Mouse (Mus musculus) thymus, postnatal 25 days (tissue): ENCODE results near the gene Aimp2.

Experiments
- DNase-seq: peaks from one replicate; pipeline ENCODE4 v3.0.0; 2022

The Aimp2 gene

GRCm38 (mm10) chr5:143909417-143910400 lies at the start of gene Aimp2, which contains the start of gene Pms2:
Gene Aimp2, minus strand, starts transcription at chr5:143909847.
Gene Pms2, plus strand, starts transcription at chr5:143909964.
- DNase-seq, result peak; percentile 93

- DNase-seq, result no peak
These were observed 47.5 kb upstream of the Aimp2 start for GRCm38 (mm10) chr5:143957101-143957500.

DNA sequence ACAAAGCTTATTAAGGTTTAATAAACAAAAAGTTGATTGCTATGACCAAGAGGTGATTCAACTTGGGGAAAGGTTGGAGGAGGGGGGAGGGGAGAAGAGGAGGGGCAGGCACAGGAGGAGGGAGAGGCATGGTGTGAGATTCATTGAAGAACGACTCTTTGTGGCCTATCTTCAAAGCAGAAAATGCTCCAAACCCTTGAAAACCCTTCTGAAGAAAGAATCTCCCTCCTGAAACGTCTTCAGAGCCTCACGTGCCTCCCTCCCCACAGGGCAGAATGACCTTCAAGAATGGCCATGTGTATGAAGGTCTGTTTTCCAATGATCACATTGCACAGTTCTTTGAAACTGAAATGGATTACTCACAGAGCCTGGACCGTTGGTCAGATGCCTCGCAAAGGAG lies 40.4 kb upstream of the Aimp2 start:
- DNase-seq, result no peak

GRCm38 (mm10) chr5:143948361-143948760 lies 38.7 kb upstream of the Aimp2 start:
- no peak for DNase-seq

GRCm38 (mm10) chr5:143943231-143944125 lies 33.8 kb upstream of the Aimp2 start:
- no peak for DNase-seq

DNA sequence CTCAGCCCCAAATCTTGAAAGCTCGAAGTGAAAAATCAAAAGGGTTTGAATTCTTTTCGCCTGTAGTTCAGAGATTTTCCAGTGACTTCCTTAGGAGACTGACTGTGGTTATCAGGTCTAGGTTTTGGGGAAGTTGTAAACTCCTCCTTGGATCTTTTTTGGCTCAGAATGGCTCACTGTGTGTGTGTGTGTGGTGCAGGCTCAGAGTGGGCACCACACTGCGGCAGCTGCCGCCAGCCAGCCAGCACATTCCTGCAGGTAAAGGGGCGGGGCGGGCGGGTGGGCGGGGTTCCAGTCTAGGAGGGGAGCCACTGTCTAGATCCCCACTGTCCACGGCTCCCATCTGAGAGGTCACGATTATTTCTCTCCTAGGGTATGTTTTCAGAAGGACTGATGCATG lies 31.9 kb upstream of the Aimp2 start:
- DNase-seq, result no peak

DNA sequence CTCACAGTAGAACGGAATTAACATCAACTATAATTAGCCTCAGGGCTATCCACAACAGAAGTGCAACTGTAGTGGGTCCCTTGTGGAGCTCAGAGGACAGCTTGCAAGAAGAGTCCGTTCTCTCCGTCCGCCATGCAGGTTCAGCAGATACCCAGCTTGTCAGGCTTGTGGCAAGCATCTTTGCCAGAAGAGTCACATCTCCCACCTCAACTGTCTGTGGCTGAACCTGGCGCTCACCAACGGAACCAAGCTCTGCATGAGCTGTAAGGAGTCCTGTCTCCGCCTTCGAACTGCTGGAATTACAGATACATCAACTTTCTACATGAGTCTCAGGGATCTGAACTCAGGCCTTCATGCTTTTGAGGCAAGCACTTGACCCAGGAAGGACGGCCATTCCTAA lies 26.5 kb upstream of the Aimp2 start:
- no peak for DNase-seq

DNA sequence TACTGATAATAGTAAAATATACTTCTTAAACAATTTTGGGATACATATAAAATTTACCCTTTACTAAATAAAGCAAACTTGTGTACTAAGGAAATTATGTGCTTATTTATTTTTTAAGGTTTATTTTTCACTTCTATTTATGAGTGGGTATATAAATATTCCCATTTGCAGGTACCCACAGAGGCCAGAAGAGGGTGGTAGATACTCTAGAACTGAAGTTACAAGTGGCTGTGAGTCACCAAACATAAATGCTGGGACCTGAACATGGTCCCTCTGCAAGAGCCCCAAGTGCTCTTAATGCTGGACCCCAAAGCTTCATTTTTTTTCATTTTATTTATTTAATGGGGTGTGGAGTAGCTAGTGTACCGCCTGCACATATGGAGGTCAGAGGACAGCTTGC lies 24.2 kb upstream of the Aimp2 start:
- no peak for DNase-seq

- DNase-seq, result no peak
These were observed 23.8 kb upstream of the Aimp2 start for GRCm38 (mm10) chr5:143933414-143933813.

GRCm38 (mm10) chr5:143932831-143933230 lies 23.2 kb upstream of the Aimp2 start, which contains the start of gene Rsph10b:
Gene Rsph10b, plus strand, starts transcription at chr5:143933035.
- DNase-seq, result no peak

GRCm38 (mm10) chr5:143931863-143932580 lies 22.4 kb upstream of the Aimp2 start:
- no peak for DNase-seq

DNA sequence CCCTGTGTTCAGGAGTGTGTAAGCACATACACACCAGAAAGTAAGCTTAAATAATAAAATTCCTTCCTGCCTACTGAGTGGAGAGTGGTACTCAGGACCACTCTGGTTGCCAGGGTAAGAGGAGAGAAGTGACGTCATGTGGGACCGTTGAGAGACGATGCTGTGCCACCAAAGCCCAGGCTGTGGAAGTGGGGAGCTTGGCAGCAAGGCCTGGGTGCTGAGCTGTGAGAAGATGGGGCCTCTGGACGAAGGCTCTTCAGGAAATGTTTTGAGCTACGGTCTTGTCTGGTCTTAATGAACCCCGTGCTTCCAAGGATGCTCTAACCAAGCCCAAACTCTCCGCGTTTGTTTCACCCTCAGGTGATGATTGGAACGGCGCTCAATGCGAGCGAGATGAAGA lies 21.0 kb upstream of the Aimp2 start:
- no peak for DNase-seq

DNA sequence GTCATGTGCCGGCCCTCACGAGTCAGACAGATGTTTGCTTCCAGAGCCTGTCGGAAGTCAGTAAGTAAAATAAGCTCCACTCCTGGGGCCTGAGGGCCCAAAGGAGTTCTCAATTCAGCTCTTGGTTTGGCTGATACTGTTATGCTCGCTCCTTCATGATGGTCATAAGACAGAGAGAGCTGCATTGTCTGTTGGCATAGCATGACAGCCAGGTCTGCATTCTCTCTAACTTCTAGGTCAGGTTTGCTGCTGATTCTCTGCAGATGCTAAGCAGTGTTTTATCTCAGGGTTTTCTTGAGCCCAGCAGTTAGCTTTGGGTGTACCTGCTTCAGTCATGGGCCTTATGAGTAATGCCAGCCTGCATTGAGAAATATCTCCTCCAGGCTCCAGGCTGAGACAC lies 19.6 kb upstream of the Aimp2 start:
- no peak for DNase-seq

GRCm38 (mm10) chr5:143927875-143928274 lies 18.2 kb upstream of the Aimp2 start, which contains the start of gene Gm42421:
Gene Gm42421, plus strand, starts transcription at chr5:143928175.
- DNase-seq, result no peak

DNA sequence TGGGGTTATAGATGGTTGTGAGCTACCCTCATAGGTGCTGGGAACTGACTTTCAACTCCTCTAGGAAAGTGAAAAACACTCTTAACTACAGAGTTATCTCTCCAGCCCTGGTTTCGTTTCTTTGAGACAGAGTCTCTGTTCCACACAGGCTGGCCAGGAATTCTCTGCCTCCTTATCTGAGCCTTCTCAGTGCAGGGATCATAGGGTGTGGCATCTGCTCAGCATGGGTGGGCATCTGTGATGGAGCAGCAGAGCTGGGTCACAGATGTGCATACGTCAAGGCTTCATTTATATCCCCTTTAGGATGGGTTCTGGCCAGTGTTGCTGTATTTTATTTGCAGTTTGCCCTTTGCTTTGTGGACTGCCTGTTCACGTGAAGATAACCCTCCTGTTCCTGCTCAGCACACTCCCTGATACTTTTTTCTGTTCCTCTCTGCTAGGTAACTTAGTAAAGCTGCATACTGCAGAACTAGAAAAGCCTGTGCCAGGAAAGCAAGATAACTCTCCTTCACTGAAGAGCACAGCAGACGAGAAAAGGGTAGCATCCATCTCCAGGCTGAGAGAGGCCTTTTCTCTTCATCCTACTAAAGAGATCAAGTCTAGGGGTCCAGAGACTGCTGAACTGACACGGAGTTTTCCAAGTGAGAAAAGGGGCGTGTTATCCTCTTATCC lies 15.3 kb upstream of the Aimp2 start:
- DNase-seq, result no peak

DNA sequence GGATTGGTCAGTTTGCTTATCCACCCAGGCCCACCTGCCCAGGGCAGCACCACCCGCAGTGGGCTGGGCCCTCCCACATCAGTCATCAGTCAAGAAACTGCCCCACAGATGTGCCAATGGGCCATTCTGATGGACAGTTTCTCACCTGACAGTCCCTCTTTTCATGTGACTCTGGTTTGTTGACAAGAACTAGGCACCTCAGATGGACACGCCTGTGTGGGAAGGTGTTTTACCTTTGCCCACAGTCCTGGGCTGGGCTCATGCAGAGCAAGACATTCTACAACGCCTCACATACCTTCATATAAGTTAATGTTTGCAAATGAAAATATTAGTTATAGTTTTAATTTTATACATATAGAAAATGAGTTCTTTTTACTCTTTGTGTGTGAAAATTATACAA lies 8.5 kb upstream of the Aimp2 start:
- no peak for DNase-seq

GRCm38 (mm10) chr5:143917418-143917817 lies 7.8 kb upstream of the Aimp2 start:
- peak; percentile 72 for DNase-seq

GRCm38 (mm10) chr5:143916221-143916620 lies 6.6 kb upstream of the Aimp2 start:
- DNase-seq, result no peak

GRCm38 (mm10) chr5:143908926-143909325 lies 721 bp downstream of the Aimp2 start:
- DNase-seq, result no peak

- DNase-seq, result no peak
These were observed 3.2 kb downstream of the Aimp2 start for GRCm38 (mm10) chr5:143906429-143906828.

- no peak for DNase-seq
These were observed 5.8 kb downstream of the Aimp2 start for GRCm38 (mm10) chr5:143903813-143904212.

- no peak for DNase-seq
These were observed 7.5 kb downstream of the Aimp2 start for GRCm38 (mm10) chr5:143902111-143902510.
